Mouse (Mus musculus) CH12.LX (cell line): Measurements from ENCODE around the gene Stap2.

ENCODE experiments used
- CHD2 ChIP-seq: IDR thresholded peaks from 2 replicates; pipeline ENCODE4 v1.6.1; 2011; ENCODE audit warnings: low read length, improper control_type of control experiment
- CTCF ChIP-seq, 2 experiments: IDR thresholded peaks in 1 of 2; conservative IDR thresholded peaks in 1 of 2; 2 replicates each; pipeline ENCODE4 v1.5.1; 2011 to 2012; ENCODE audit warnings: low read depth in 2 of 2, low read length in 2 of 2, improper control_type of control experiment in 1 of 2, inconsistent platforms in 1 of 2, mild to moderate bottlenecking in 1 of 2, moderate library complexity in 1 of 2
- MAFK ChIP-seq: IDR thresholded peaks from 2 replicates; pipeline ENCODE4 v1.6.1; 2011; ENCODE audit warnings: low read length, improper control_type of control experiment; ENCODE audit not compliant: insufficient replicate concordance
- ZNF384 ChIP-seq: IDR thresholded peaks from 2 replicates; pipeline ENCODE4 v1.6.1; 2012; ENCODE audit warnings: low read depth, low read length, improper control_type of control experiment, inconsistent platforms

DNA sequence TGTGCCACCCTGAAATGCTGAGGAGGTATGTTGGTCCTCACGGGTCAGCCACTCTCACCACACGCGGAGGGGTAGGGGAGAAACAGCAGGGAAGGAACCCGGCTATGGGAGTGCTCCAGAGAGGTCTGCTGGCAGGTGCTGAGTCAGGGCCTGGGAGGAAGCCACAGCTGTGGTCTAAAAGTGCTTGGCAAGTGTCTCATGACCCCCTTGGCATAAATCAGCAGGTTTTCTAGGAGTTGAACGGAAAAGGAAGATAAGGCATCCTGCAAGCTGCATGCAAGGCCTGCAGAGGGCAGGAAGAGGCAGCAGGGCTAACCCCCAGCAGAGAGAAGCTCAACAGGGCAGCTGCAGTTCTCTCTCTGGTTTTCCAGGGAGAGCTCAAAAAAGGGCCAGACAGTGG is 25.5 kb upstream of the Stap2 start:
- TF ChIP-seq MAFK (no peak), ZNF384 (no peak), CHD2 (no peak), CTCF (conservative IDR thresholded peaks at IDR 0.05 in 1 of 2, IDR thresholded peaks at IDR 0.05 in 1 of 2; ENCODE audit: low read depth in 2 of 2, low read length in 2 of 2) (no peak)
